Mouse (Mus musculus) liver, adult 10 weeks (tissue): ENCODE data around the gene Usp32. TPM values are rescaled to one million over a fixed set of nuclear protein-coding genes. Genes with fewer than 3 reads are reported as not detected.

Experiments
- polyA plus RNA-seq: library from polyadenylated mRNA; stranded (reverse); fragments of 350-450 nt; fragmentation: Illumina TruSeq; extraction: RNeasy Lipid Tissue Mini Kit (QIAGEN cat#74804); gene quantifications from one replicate; pipeline ENCODE4 v1.2.3, GENCODE M21; 2014; ENCODE audit warnings: low read depth, low replicate concordance

The Usp32 gene
- 21.1 TPM for polyA plus RNA-seq

DNA sequence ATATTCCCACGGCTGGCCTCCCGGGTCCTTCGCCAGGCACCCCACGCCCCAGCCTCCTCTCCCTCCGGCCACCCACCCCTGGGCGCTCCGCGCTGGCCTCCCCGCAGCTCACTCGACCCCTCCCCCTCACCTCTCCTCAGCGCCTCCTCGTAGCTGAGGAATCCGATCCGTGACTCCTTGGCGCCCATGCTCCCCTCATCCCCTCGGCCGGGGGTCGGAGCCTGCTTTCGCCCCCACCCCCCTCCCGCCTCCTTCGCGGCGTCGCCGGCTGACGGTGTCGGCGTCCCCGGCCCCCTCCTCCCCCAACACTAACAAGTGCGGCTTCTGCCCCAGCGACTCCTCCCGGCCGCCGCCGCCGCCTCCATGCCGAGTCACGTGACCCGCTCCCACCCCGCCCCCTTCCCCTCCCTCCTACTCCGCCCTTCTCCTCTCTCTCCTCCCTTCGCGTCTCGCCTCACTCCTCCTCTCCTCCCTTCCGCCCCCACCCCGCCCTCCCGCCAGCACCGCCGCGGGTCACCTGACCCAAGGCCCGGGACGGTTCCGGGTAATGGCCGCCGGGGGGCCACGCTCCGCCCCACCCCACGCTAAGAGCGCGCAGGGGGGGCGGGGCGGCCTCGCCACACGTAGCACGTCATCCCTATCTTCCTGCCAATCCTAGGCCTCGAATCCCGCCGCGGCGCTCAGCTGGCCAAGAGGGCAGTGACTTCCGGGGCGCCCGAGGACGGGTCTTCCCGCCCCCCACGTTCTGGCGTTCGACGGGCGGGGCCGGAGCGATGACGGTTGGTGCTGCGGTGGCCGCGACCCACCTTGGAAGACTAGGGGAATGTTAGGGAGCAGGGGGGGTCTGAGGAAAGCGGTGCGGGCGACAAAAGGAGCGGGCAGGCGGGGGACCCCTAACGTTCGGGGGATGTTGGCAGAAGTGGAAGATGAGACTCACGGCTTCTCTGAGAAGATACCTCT, at the start of gene Usp32:
Usp32 (minus strand) TSS at position 581 of the 960 bp plus-strand sequence.

DNA sequence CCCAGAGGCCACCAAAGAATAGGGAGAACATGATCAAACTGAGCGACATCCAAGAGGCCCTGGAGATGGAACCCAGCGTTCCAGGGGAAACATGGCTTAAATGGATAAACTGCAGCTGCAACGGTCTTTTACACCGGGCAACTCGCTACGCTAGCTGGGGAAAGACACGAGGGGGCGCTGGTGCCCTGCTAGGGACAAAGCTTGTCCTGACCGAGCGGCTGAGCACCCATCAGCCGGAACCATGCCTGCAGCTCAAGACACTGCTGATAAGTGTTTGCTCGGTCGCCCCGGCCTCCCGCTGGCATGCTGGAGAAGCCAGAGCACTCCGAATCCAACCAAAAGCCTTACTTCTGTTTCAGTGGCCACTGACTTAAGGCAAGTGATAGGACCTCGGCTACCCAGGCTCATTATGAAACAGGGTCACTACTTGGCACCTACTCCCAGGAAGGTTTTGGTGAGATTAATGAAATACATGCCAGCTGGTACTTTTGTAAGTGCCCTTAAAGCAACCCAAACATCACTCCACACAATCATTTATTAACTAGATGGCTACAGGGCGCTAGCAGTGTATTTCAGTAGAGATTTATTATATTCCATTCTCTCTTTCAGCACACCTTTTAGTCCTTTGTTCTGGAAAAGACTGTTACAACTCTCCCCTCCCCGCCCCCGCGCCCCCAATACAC, 30.2 kb upstream of the Usp32 start, which contains the start of gene 1700125H20Rik:
1700125H20Rik (plus strand) TSS at position 347 of the 683 bp plus-strand sequence.

DNA sequence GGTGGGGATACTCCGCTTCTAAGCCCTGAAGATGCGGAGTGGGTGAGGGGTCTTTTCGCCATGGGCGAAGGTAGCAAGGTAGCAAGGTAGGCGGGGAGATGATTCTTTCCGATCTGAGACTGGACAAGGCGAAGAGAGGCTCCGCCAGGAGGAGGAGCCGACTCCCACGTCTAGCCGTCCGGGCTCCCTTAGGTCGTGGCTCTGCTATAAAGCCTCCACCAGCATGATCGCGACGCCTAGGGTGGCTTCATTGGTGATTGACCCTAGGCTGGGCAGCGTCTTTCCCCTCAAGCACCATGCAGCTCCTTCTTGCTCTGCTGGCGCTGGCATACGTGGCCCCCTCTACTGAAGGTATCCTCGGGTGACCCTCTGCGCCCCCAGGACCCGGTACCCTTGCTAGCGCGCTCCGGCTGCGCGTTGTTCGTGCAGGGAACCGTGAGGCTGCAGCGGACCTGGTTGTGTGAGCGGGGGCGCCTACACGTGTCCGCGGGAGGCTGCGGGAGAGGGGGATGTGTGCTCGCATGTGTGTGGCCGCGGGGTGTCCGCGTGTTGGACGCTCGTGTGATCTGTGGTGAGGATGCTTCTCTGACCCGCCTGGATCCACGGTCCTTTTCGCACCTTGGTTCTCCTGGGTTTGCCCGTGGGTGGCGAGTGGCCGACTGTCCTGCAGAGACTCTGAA, 182.2 kb downstream of the Usp32 start, which contains the start of gene Car4:
Car4 (plus strand) TSS at position 196 of the 680 bp plus-strand sequence.

Other genes starting within 250 kb of the Usp32 start
- gene Znhit3, start 223.8 kb downstream of the Usp32 start, polyA plus RNA-seq, result 5.2 TPM
- gene Car4, start 182.4 kb downstream of the Usp32 start, polyA plus RNA-seq, result not detected
- gene 1700125H20Rik, start 30.2 kb upstream of the Usp32 start, polyA plus RNA-seq, result not detected
- 18.0 TPM for gene Appbp2, start 95.0 kb upstream of the Usp32 start, polyA plus RNA-seq
- gene Ppm1d, start 171.1 kb upstream of the Usp32 start, polyA plus RNA-seq, result 5.4 TPM
- 5.9 TPM for gene Bcas3, start 213.0 kb upstream of the Usp32 start, polyA plus RNA-seq